Mouse (Mus musculus): ENCODE data around the gene H2-Q4.
"Not testable (repeated sequence)": the region's sequence is repeated elsewhere in the genome, so short reads cannot be mapped to it uniquely, and the experiment has no call there.

GRCm38 (mm10) chr17:35424624-35425416, 45.4 kb downstream of the H2-Q4 start, which contains the start of gene H2-Q6:
- TF ChIP-seq POLR2A (IDR thresholded peaks at IDR 0.05; ENCODE audit: low read depth, low read length); CTCF (IDR thresholded peaks at IDR 0.05; ENCODE audit: borderline replicate concordance, insufficient read depth, low read length): not testable (repeated sequence)

Data from embryonic fibroblast, embryonic 13.5 days (primary cell).